Mouse (Mus musculus) kidney, adult 9 months (tissue): ENCODE measurements around the gene Actr2.
"Not testable (repeated sequence)": the region's sequence is repeated elsewhere in the genome, so short reads cannot be mapped to it uniquely, and the experiment has no call there.

Source experiments
- DNase-seq: peaks from one replicate; pipeline ENCODE4 v3.0.0; 2022

Actr2 gene

DNA sequence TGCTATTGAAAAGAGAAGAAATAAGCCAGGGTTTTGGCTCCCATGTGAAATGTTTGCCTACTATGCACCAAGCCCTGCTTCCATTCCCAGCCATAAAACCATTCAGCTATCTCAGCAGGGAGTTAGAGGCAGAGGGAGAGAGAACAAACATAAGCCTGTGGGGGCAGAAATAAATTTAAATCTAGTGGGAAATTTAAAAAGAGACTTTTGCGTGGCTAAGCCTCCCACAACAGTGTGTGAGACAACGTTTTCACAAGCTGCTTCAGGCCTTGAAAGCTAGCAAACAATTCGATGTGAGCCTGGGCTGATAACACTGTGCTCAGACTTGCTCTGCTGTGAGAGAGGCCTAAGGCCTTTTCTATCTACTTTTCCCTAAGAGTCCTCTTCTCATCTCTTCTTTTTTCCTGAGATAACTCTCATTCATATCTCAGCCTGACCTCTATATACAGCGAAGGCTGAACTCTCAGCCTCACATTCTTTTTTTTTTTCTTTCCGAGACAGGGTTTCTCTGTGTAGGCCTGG, 3.4 kb upstream of the Actr2 start:
- DNase-seq = no peak

DNA sequence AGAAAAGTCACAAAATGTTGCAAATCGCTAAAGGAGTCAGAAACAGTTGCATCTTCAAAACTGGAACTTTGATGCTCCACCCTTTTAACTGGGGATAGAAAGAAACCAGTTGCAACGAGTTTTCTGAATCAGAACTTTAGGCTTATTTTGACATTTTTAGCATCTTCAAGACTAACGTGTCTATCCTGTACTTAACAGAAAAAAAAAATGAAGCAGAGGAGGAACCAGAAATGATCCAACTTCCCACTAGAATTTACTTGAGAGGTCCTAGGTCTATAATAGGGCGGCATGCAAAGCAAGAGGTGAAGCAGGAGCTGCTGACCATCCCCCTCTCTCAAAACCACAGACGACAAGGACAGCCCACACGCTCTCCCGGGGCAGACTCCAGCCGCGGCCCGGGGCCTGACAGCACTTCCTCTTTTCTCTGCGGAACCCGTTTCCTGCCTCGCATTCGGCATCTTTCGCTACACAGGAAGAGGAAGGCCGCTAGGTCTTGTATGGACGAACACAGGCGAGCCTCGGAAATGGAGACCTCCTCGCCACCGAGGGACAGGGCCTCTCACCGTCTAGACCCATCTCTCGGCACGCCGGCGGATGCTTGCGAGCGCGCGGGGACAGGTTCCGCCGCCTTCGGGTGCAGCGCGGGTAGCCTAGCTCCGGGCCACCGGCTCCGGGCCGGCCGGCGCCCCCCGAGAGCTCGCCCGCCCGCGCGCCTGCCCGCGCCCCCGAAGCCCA, 540 bp downstream of the Actr2 start:
- peak; percentile 84 for DNase-seq

DNA sequence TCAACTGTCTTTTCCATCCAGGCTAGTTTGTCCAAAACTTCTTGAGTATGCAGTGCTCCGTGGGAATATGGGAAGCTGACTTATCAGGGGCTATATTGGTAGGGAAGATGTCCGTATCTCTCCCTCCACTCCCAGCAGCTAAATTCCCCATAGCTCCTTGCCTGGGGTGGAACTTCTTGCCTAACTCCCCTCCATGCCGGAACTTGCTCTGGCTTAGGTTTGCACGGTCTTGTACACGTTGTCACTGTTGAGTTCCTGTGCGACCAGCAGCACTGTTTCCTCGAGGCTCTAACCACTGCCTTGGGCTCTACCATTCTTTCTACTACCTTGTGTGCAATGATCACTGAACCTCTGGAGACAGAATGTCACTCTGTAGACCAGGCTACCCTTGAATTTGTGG, 4.6 kb downstream of the Actr2 start:
- DNase-seq = no peak

DNA sequence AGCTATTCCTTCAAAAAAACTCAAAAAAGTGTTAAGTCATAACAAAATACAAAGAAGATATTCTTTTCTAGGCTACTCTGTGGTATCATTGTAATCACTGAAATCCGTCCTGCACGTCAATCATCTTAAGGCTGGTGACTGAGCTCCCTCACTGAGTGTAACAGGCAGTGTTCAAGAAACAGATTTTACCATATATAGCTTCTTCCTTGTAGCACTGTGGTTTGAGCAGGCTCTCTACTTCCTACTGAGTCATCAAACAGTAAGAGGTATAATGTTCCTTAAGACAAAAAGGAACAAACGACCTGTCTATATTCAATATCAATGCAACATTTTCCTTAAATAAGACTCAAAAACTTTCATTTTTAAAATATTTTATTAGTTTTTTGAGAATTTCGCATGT, 5.0 kb downstream of the Actr2 start:
- no peak for DNase-seq

DNA sequence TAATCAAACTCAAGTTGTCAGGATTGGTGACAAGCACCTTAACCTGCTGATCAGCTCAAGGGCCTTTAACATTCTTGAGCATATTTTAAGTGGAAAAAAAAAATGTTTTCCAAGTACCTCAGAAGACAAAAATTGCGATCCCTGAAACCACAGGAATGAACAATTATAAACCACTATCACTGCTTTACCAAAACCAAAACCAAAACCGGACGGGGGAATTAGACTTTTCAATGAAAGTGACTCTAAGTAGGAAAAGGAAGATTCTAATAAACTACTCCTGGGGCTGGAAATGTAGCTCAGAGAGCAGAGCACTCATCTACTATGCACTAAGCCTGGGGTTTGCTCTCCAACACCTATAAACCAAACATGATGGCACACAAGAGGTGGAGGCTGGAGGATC, 5.8 kb downstream of the Actr2 start:
- no peak for DNase-seq

DNA sequence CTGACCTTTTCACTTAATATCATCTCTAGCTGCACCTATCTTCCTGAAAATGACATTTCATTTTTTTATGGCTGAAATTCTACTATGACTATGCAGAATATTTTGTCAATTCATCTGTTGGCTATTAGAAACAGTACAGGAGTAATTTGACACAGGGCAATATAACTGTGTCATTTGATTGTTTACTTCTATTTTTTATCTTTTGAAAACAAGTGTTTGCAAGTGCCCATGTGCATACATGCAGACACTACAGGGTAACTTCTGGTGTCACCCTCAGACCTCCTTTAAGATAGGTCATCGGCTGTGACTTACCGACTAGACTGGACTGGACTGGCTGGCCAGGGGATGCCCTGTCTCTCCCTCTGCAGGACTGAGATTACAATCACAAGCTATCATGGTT, 8.8 kb downstream of the Actr2 start:
- DNase-seq = no peak

DNA sequence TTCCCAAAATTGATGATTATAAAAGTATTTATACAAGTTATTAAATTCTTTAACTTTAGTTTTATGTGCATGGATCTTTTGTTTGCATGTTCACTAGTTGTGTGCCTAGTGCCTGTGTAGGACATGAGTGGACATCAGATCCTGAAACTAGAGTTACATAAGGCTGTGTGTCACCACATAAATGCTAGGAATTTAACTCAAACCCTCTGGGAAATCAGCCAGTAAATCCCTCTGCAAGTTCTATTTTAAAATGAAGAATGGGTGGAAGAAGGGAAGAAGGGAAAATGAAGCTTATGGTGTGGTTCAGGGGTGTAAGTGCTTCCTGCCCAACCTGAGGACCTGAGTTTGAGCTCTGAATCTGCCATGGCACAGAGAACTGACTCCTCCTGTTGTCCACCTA, 26.4 kb downstream of the Actr2 start:
- no peak for DNase-seq

DNA sequence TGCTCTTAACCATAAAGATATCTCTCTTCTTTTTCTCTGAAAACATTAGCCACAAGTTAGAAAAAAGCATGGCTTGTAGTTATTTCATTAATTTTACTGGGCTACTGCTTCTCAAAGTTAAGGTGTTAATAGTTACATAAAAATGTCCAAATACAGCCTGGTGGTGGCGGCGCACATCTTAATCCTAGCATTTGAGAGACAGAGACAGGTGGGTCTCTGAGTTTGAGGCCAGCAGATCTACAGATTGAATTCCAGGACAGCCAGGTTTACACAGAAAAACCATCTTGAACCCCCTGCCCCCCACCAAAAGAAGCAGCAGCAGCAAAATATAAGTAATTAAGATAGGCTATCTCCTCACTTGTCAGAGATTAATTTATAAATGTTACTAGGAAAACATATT, 27.1 kb downstream of the Actr2 start:
- no peak for DNase-seq

DNA sequence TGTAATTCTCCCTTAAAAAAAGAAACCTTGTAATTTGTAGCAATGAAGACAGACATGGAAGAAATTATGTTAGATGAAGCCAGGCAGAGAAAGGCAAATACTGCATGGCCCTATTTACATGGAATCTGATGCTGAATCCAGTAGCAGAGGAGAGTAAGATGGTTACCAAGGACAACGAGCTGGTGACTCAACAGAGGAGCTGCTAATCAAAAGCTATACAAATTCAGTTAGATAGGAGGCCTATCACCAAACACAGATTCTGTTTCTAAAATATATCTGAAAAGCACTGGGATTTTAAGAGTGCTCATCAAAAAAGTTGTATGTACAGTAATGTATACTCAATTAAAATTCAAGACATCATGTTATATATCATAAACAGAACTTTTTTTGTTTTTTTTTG, 37.3 kb downstream of the Actr2 start:
- no peak for DNase-seq

DNA sequence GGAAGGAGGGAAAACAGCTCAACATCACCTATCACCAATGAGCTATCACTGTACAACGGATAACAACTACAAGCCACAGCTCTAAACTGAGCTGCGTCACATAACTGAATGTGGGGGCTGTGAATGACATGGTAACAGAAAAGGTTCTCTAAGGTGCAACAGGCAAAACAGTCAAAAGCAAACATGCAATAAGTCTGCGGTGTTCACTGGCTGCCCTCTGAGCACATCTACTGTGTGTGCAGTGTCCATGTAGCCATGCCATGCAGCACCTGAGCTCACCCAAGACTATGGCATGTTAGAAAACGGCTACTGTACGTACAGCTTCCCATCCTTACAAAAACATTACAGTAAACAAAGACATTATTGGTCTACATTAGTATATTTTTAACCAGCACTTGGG, 39.9 kb downstream of the Actr2 start:
- no peak for DNase-seq

DNA sequence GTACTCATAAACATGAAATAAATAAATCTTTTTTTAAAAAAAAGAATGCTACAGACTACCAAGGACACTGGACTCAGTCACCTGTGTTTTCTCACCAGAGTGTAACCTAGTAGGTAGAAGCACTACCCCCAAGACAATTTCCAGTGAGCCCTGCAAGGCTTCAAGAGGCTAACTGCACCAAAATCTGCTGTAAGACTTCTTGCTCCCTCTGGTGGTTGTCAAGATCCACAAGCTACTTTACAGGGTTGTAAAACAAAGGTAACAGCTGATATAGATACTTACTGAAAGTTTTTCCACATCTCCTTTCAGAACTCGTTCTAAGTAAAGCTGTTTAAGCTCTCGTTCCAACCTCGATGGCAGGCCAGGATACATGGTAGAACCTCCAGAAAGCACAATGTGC, 40.5 kb downstream of the Actr2 start:
- peak; percentile 65 for DNase-seq

DNA sequence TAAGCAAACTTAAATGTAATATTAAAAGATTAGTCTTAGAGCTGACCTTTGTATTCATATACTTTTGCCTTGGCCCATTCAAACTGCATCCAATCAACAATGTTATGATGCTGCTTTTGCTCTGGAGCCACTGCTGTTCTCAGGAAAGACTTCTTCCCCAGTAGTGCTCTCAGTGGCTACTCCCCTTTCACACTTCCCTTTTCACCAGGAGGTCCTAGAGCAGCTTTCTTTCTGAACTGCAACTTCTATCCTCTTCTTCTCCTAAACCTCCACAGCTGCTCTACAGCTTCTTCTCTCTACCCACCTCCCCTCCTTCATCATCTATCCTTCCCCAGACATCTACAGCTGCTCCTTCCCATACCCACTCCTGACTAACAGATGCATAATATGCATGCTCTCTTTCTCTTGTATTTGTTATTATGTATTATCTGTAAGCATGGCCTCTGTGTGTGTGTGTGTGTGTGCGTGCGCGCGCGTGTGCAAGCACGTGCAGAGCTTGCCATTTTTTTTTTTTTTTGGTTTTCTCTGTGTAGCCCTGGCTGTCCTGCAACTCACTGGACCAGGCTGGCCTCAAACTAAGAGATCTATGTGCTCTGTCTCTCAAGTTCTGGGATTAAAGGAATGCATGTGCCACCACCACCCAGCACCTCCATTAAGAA, 44.2 kb downstream of the Actr2 start:
- no peak for DNase-seq

DNA sequence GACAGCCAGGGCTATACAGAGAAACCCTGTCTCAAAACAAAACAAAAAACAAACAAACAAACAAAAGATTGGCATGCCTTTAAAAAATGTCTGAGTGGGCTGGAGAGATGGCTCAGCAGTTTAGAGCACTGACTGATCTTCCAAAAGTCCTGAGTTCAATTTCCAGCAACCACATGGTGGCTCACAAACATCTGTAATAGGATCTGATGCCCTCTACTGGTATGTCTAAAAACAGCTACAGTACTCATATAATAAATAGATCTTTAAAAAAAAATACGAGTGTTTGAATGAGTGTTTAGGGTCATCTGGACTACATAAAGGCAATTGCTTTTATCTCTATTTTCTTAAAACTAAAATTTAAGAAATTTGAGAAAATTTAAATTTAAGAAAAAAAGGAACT, 45.2 kb downstream of the Actr2 start:
- DNase-seq = no peak

DNA sequence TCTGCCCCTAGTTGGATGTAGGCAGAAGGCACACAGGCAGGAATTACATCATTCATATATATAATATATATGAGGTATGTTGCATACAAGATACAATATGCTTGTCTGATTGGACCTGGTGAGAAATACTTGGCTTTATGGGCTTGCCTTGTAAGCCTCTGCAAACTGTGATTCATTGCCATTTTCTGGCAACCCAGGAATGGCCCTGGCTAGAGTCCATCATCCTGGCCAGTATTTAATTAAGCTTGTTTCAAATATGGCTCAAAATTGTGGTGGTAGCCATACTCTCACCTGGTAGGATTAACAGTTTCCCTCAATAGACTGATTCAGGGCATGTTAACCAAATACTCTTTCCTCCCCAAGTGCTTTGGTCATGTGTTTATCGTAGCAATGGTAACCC, 46.6 kb downstream of the Actr2 start:
- no peak for DNase-seq

DNA sequence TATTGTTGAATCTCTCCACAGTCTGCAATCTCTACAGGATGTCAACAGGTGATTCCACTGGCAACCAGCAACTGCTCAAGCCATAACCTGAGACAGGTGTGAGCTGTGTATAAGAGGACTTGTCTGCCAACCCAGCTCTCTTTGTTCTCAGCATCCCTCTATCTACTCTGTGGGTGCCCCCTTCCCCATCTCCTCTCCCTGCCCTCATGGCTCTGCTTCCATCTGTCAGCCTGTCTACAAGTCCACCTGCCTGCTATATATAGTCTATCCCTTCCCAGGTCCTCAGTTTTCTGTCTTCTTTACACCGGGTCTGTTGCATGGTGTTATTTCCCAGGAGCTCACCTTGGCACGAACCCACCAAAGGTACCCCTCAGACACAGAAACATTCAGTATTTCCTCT, 47.8 kb downstream of the Actr2 start:
- DNase-seq = no peak

DNA sequence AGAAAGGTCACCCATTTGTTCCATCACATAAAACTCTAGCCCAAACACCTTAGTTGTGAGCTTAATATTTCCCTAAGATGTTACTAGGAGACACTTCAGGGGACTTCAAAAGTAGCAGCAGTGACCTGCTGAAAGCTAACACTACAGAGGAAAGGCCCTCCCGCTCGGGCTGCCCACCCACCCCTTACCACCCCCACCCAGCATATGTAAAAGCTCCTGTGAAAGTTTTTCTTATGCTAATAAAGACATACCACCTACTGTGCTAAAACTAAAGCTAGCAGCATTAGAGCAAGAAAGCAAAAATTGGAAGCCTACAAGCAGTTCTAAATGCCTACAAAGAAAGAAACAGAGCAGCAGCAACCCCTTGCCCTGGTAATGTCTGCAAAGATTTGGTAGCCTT, 48.6 kb downstream of the Actr2 start:
- not testable (repeated sequence) for DNase-seq

DNA sequence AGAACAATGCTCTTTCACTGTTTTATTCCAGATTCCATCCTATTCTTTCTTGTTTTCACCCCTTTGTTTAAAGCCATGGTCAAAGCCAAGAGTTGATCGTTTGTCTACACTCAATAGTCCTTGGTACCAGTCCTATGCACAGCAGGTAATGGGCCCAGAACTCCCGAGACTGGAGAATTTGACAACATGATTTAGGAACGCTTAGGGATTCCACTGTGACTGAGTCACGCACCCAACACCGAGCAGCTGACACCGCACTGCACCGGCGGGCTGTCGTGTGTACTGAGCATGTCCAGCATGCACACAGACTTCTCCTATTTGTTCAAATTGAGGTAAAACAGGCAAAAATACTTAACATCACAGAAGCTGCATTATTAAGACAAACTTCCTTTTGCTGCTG, 49.9 kb downstream of the Actr2 start:
- not testable (repeated sequence) for DNase-seq

DNA sequence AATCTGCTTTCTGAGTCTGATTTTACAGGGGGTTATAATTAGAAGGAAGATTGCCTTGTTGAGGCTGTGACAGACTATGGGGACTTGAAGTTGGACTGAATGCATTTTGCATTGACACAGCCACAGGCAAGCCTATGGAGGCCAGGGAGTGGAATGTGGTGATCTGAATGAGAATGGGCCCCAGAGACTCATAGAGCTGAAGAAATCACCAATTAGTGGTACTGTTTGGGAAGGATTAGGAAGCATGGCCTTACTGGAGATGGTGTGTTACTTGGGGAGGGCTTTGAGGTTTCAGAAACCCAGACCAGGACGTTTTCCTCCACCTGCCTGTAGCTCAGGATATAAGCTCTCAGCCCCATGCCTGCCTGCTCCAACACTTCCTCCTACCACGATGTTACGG, 53.0 kb downstream of the Actr2 start:
- no peak for DNase-seq

DNA sequence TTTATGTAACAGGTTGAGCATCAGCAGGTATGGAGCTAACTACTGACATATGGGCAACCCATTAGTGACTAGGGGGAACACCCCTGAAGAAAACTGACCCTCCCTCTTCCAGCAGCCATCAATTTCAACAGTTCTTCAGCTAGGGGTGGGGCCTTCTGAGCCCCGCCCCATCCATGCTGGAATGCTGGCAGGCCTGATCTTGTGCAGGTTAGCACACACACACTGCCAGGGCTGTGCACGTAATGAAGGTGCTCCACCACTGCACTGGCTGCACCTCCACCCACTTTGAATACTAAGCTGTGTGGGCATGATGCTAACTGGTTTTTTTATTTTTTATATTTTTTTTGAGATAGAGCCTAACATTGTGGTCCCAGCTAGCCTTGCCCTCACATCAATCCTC, 55.3 kb downstream of the Actr2 start:
- no peak for DNase-seq

DNA sequence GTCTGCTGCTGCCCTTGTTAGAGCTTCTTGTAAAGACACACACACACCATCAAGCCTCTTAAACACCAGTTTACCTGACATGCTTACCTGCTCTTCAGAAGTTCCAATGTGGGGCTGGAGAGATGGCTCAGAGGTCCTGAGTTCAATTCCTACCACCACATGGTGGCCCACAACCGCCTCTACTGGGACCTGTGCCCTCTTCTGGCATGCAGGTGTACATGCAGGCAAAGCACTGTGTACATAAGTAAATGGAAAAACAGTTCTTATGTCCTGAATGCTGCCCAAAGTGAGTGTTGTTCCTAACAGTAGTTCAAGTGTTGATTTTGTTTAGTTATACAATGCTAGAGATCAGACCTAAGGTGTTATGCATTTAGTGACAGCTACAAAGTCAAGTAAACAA, 56.5 kb downstream of the Actr2 start:
- DNase-seq = no peak

DNA sequence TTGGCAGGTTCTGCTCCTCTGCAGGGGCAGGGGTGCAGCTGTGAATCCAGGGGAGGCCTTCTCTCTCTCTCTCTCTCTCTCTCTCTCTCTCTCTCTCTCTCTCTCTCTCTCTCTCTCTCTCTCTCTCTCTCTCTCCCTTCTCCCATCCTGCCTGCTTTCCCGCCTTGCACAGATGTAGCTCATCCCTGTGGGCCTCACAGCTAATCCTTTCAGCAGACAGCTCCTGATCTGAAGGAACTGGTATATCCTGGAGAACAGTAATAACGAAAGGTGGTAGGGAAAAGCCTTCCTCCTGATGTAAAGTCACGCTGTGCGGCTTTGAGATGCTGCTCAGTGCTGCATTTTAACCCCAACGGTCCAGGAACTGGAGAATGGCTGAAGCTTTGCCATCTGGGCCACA, 58.1 kb downstream of the Actr2 start:
- no peak for DNase-seq

DNA sequence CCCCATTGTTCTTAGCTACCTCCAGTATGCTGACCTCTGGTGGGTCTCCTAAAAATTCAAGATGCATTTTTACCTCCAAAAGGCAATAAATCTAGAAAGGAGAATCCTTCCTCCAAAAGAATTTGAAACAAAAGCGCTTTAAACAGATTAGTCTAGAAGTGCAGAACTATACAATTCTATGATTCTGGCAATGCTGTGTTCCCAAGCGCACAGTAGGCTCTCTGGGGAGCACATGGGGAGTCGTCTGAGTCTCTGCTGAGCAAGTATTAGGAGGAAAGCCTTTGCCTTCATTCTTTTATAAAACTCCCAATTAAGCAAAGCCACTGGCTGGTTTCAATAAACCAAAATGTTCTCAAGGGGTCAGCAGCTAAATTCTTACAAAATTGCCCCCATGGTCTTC, 58.8 kb downstream of the Actr2 start:
- no peak for DNase-seq

DNA sequence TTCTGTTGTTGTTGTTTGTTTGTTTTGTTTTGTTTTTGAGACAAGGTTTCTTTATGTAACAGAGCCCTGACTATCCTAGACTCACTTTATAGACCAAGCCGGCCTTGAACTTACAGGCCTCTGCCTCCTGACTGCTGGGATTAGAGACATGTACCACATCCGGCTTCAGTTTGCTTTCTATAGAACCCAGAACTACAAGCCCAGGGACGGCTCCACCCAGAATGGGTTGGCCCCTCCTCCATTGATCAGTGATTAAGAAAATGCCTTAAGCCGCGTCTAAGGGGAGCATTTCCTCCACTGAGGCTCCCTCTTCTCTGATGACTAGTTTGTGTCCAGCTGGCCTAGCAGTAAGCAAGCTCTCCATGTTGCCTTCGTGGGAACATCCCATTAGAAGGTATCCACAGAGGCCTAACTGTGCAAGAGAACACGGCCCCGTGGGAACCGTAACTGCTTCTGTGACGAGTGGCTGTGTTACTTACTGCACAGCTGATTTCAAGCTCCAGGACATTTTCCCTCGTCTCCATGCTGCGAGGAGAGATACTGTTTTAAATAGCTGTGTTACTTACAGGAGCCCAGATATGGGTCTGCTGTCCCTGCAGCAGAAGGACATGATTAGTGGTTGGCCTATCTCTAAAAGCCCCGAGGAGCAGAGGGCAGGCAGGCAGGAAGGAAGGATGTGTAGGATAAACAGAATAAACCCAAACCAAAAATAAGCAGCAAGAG, 59.7 kb downstream of the Actr2 start:
- no peak for DNase-seq

DNA sequence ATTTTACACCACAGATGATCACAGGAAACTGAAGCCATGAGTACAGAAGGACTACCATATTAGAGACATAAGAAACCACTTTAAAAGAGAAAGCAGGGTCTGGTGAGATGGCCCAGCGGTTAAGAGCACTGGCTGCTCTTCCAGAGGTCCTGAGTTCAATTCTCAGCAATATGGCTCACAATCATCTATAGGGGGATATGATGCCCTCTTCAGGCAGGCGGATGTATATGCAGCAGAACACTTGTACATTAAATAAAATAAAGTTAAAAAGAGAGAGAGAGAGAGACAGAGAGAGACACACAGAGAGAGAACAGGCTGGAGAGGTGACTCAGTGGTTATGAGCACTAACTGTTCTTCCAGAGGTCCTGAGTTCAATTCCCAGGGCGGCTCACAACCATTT, 67.1 kb downstream of the Actr2 start:
- DNase-seq = no peak
